Mouse (Mus musculus) cerebellum, postnatal 14 days (tissue): ENCODE data around the gene Rhobtb1.
A peak's percentile ranks its signal among the peaks of the same experiment; 100 is the strongest.

Experiments
- DNase-seq, 2 experiments: peaks; one replicate each; pipeline ENCODE4 v3.0.0; 2021; ENCODE audit warnings: mixed read lengths in 2 of 2

Rhobtb1 gene

DNA sequence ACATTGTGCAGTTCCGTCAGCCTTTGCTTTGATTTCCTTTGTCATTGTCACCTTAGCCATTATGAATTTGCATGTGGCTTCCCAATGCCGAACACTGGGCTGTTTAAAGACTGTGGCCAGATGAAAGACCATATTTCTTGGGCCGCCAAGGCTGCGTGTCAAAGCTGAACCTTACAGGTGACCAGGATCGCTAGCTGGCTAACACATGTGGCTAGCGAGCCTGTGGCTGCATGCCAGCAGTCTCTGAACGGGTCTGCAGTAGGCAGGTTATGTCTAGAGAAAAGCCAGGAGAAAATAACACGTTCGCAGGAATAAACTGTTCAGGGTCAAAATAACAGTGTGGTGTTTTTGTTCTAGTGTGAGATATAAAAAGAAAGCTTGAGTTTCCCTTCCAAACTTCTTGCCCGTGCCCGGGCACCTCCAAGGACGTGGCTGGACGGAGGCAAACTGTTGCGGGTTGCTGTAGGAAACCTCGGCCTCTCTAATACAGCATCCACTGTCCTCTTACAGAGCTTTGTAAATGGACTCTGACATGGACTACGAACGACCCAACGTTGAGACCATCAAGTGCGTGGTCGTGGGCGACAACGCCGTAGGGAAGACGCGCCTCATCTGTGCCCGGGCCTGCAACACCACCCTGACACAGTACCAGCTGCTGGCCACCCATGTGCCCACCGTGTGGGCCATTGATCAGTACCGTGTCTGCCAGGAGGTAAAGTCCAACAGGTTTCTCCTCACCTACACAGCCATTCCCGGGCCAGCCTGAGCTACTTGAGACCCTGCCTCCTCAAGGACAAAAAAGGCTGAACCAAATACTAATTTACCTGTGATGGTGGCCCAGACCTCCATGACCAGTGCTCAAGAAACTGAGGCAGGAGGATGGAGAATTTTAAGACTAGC, 97.3 kb downstream of the Rhobtb1 start:
- DNase-seq: no peak

GRCm38 (mm10) chr10:69251254-69251653, 100.0 kb downstream of the Rhobtb1 start:
- DNase-seq: no peak

GRCm38 (mm10) chr10:69252112-69253074, 101.2 kb downstream of the Rhobtb1 start:
- DNase-seq: no peak

- no peak for DNase-seq
Observed at GRCm38 (mm10) chr10:69253075-69253685, 101.9 kb downstream of the Rhobtb1 start.

DNA sequence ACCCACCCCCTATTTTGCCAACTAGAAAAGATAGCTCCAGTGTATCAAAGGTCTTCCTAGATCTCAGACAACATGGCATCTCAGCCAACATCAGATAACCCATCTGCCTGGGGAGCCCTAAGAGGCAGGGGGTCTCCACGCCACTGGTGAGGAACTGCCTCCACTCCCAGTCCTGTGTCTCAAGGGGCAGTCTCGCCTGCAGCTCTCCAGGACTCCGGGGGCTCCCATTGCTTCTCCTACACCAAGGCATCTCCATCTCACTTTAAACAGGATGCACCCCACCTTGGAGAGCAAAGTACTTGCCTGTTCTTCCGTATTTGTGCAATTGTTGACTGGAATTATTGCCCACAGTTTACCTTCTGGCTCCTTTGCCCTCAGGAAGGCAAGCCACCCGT, 102.4 kb downstream of the Rhobtb1 start:
- no peak for DNase-seq

DNA sequence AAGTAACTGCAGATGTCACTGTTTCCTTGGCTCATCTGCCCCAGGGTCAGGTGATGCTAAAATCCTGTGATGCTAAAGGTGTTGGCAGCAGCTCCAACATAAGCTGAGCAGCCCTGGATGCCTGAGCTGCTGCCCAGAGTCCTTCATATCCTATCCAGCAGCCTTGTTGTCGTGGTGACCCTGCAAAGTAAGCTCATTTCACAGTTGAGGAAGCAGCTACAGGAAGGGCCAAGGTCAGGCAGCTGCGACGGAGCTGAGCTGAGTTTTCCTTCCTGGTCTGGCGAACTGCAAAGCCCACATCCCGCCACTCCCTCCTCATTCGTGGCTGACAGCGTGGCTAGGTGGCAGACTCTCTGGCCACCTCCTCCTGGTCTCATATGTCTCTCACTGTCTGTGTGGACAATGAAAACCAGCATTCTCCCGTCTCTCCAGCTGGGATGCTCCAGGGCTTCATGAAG, 103.2 kb downstream of the Rhobtb1 start:
- DNase-seq: peak in 1 of 2 experiments; percentile 28

DNA sequence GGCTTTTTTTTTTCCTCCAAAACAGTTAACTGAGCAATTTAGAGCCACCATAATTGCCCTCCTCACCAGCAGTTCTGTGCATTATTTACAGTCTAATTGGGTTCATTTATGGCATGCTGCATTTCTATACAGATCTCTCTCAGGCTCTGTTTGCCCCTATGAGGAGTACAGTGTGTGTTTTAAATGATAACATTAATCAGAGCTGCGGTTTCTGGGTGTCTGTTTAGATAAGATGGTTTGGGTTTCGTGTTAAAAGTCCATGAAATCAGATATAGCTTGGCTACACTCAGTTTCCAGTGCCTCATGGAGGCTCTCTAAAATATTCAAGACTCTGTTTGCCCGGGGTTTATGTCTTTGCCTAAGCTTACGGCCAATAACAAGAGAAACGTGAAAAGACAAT, 104.4 kb downstream of the Rhobtb1 start:
- DNase-seq: no peak

DNA sequence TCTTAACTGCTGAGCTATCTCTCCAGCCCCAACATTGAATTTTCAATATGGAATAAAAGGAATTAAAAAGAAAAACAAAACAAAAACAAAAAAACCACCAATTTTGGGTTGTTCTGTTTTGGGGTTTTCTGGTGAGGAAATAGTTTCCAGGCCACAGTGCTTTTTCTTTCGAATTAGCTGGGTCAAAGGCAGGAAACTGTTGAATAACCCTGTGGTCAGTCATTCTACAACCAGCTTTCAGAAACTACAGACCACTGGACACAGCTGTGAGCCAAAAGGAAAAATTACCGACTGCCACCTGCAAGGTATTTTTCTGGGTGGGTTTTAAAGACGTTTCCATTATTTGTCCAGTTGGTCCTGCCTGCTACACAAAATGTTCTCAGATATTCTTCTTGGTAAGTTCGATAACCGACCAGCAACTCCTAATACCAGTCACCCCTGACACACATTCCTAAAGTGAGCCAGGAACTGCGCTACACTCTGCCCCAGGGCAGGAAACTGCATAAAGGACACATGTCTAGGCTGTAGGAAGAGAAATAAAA, 106.4 kb downstream of the Rhobtb1 start:
- no peak for DNase-seq

GRCm38 (mm10) chr10:69258588-69258987, 107.4 kb downstream of the Rhobtb1 start:
- no peak for DNase-seq

GRCm38 (mm10) chr10:69259161-69259560, 107.9 kb downstream of the Rhobtb1 start:
- no peak for DNase-seq

- DNase-seq: no peak
Observed at GRCm38 (mm10) chr10:69259929-69260328, 108.7 kb downstream of the Rhobtb1 start.

GRCm38 (mm10) chr10:69262918-69263822, 111.9 kb downstream of the Rhobtb1 start:
- DNase-seq: no peak

DNA sequence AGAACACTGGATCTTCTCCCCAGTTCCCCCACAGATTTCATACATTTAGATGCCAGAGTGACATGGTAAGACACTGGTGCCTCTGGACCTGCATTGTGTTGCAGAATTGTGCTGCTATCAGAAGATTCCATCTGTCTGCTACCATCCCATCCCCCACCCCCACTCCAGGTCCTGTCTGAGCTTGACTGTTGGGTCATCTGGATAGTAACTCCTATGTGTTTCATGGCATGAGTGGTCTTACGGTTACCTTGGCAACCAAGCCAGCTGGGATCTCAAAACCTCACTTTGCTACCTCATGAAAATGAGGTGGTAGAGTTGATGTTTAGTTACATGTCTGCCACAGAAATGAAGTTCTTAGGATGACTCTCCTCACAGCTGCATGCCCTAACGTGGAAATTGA, 112.7 kb downstream of the Rhobtb1 start:
- DNase-seq: no peak

DNA sequence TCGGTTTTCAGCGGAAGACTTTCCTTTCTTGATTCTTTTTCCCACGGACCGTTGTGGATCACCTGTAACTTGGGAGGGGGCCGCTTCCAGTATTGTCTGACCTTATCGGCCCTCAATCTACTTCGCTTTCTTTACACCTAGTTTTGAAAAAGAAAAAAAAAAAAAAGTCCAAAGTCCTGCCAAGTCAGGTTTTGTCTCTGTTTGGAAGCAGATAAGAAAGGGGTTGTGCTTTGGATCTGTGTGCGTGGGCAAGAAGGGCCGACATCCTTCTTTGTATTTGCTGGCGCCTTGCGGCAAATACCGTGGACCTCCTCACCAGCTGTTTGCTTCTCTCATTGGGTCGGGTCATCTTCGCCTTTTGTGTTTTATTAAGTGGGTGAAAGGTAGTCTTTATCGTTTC, 114.2 kb downstream of the Rhobtb1 start:
- DNase-seq: no peak

GRCm38 (mm10) chr10:69268061-69268643, 116.9 kb downstream of the Rhobtb1 start:
- DNase-seq: no peak

DNA sequence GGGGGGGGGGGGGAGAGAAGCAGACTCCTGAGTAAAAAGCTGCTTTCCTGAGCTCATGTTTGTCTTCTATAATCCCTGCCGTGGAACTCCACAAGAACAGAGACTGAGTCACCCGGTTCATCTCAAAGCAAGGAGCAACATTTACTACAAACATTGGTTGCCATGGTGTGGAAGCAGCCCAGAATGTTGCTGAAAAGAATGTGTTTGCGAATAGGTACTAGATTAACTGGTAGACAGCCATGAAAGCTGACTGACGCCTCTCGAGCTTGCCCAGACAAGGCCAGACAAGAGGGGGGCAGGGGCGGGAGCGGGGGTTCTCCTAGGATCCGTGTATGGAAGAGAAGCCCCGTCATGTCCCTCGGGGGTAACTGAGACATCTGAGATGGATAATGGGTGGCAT, 120.2 kb downstream of the Rhobtb1 start:
- DNase-seq: no peak

DNA sequence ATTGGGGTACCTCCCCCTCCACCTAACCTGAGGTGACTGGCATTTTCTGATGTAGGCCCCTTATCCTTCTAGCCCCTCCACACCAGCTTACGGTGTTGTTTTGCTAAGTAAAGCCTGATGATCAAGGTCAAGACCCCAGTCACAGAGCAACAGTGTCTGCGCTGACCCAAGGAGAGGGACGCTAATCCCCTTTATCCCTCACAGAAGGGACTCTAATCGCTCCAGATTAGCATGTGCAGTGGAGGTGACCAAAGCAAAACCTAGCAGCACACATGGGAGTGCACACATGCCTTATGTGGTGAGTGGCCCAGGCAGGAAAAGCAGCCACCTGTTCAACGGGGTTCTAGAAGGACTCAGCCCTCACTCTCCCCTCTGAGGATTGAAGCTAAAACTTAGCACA, 123.0 kb downstream of the Rhobtb1 start:
- no peak for DNase-seq

- DNase-seq: no peak
Observed at GRCm38 (mm10) chr10:69274705-69275104, 123.5 kb downstream of the Rhobtb1 start.

DNA sequence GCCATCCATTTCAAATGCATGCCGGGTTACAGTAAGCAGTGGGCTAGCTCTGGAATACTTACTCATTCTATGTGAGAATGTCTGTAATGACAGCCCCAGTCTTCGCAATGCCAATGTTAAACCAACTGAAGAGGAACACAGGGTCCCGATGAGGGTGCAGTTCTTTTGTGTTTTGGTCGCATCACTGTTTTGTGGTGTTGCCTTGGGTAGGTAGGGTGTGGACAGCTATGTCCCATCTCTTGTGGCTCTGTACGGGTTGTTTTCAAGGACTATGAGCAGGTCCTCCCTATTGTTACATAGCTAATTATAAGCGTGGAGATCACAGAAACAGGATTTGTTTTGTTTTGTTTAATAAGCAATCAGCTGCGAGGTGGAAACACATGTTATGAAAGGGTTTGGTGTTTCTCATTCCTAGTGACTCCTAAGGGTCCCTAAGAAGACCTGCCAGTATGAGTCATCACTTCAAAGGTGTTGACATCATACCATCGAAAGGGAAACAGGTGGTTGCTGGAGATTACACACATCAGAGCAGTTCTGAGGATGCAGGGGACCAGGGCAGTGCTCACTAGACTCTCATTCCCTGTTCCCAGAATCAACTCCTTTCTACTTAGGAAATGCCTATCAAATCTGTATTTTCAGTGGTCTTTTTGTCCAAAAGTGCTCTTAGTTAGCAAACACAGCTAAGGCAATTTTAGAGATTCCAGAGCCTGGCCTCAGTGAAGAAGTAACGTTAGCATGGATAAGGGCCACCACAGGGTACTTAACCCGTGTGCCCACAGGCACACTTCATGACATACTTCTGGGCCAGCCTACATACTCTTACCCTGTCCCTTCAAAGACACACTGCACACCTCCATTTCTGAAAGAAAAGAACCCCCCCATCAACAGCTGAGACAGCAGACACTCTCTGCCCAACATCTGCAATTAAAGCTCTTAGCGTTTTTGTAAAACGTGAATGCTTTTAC, 124.9 kb downstream of the Rhobtb1 start:
- DNase-seq: no peak

GRCm38 (mm10) chr10:69276920-69277435, 125.7 kb downstream of the Rhobtb1 start:
- DNase-seq: no peak
